Mouse (Mus musculus) liver, adult 2 months (tissue): ENCODE results near the gene Itpripl1. TPM values are rescaled to one million over a fixed set of nuclear protein-coding genes. Genes with fewer than 3 reads are reported as not detected.
"Not testable (repeated sequence)": the region's sequence is repeated elsewhere in the genome, so short reads cannot be mapped to it uniquely, and the experiment has no call there.

Experiments used
- DNase-seq: peaks from one replicate; pipeline ENCODE4 v3.0.0-alpha.2; 2011; ENCODE audit warnings: low read depth, low spot score; ENCODE audit errors: extremely low read depth
- H3K27ac ChIP-seq: fragments of 200-500 bp; replicated peaks from 2 replicates; pipeline ENCODE4 v1.5.1; 2012; ENCODE audit warnings: low read depth, mild to moderate bottlenecking, control low read depth, inconsistent platforms, low read length; ENCODE audit not compliant: insufficient read depth
- H3K27me3 ChIP-seq: fragments of 200-500 bp; 2 replicates; pipeline ENCODE4 v1.6.1; 2012; ENCODE audit warnings: mild to moderate bottlenecking, moderate library complexity, low read length, inconsistent platforms; ENCODE audit not compliant: control insufficient read depth, insufficient read depth
- H3K36me3 ChIP-seq: fragments of 200-500 bp; 2 replicates; pipeline ENCODE4 v1.6.1; 2012; ENCODE audit warnings: low read length, inconsistent platforms; ENCODE audit not compliant: control insufficient read depth, insufficient read depth
- H3K4me1 ChIP-seq: fragments of 200-500 bp; 2 replicates; pipeline ENCODE4 v1.6.1; 2011; ENCODE audit warnings: low read length; ENCODE audit not compliant: control insufficient read depth, insufficient read depth
- H3K4me3 ChIP-seq: fragments of 200-500 bp; 2 replicates; pipeline ENCODE4 v1.5.1; 2011; ENCODE audit warnings: low read depth, mild to moderate bottlenecking, control low read depth, low read length, moderate library complexity; ENCODE audit not compliant: insufficient read depth
- H3K79me2 ChIP-seq: fragments of 200-500 bp; 2 replicates; pipeline ENCODE4 v1.6.1; 2012; ENCODE audit warnings: inconsistent platforms, mild to moderate bottlenecking, low read length, moderate library complexity; ENCODE audit not compliant: control insufficient read depth, insufficient read depth
- H3K9ac ChIP-seq: fragments of 200-500 bp; 2 replicates; pipeline ENCODE4 v1.6.1; 2012; ENCODE audit warnings: low read depth, mild to moderate bottlenecking, control low read depth, inconsistent platforms, low read length
- CTCF ChIP-seq: fragments of 200-500 bp; IDR thresholded peaks from 2 replicates; pipeline ENCODE4 v1.5.1; 2011; ENCODE audit warnings: low read depth, low read length, control low read depth
- POLR2A ChIP-seq: fragments of 200-500 bp; IDR thresholded peaks from 2 replicates; pipeline ENCODE4 v1.6.1; 2011; ENCODE audit warnings: low read length, control low read depth; ENCODE audit not compliant: insufficient read depth; ENCODE audit errors: extremely low read depth
- WGBS: fragments of 180-500 bp; shearing (Covaris S2); methylation state at CpG from one replicate; pipeline ENCODE4 v1.1.7; 2018; 5-methylcytosine and 5-hydroxymethylcytosine counted together
- polyA plus RNA-seq: library from polyadenylated mRNA; depleted of rRNA; stranded (reverse); fragments of >200 nt; gene quantifications from 2 replicates; pipeline ENCODE4 v1.2.3, GENCODE M21; 2012; rRNA removed
- total RNA-seq: library from RNA; depleted of rRNA; stranded (reverse); fragments of >200 nt; gene quantifications from 2 replicates; pipeline ENCODE4 v1.2.3, GENCODE M21; 2014; rRNA removed

The Itpripl1 gene
- total RNA-seq (4.8 and 5.3 TPM in 2 replicates), polyA plus RNA-seq (4.7 and 6.1 TPM in 2 replicates)

- TF ChIP-seq CTCF (no peak), POLR2A (0 out of 2 replicates have a peak, but pooled peaks have one; percentile 50)
- Histone ChIP-seq H3K36me3 (no peaks in the 10 kb centered on the region), H3K27ac (peak within 1 kb of the TSS; percentile 63), H3K9ac (peak within 1 kb of the TSS; percentile 64), H3K79me2 (no peaks in the 10 kb centered on the region; the same call in 1 of the 2 replicates), H3K4me1 (peaks cover 5% of the 10 kb centered on the region; the same call in 1 of the 2 replicates), H3K4me3 (peak within 1 kb of the TSS; percentile 57), H3K27me3 (no peaks in the 10 kb centered on the region)
- WGBS: 7% methylated on average over 31 of the region's 31 CpGs
- DNase-seq: peak; percentile 92
These were observed at the start of gene Itpripl1 for GRCm38 (mm10) chr2:127143158-127144063. TSS of gene Itpripl1 (minus strand) at chr2:127143442.

- Histone ChIP-seq H3K9ac (no peak overlapping the region), H3K79me2 (no peaks in the 10 kb centered on the region), H3K27me3 (no peaks in the 10 kb centered on the region), H3K36me3 (no peaks in the 10 kb centered on the region), H3K4me3 (no peak overlapping the region), H3K4me1 (no peaks in the 10 kb centered on the region), H3K27ac (no peak overlapping the region)
- DNase-seq: no peak
- no peak for TF ChIP-seq POLR2A
- TF ChIP-seq CTCF: no peak
These were observed 46.3 kb upstream of the Itpripl1 start for GRCm38 (mm10) chr2:127189574-127189973.

- peak overlapping the region; percentile 67 for H3K27ac ChIP-seq
- H3K27me3 ChIP-seq: no peaks in the 10 kb centered on the region; the same call in 1 of the 2 replicates
- peak overlapping the region; percentile 74 for H3K4me3 ChIP-seq
- H3K36me3 ChIP-seq: no peaks in the 10 kb centered on the region
- H3K9ac ChIP-seq: peak overlapping the region; percentile 67
- peak; percentile 94 for DNase-seq
- TF ChIP-seq CTCF (no peak), POLR2A (0 out of 2 replicates have a peak, but pooled peaks have one; percentile 9)
- no peaks in the 10 kb centered on the region for H3K79me2 ChIP-seq
- WGBS: 3% methylated on average over 17 of the region's 17 CpGs
- no peaks in the 10 kb centered on the region for H3K4me1 ChIP-seq
These were observed 39.5 kb upstream of the Itpripl1 start for GRCm38 (mm10) chr2:127182598-127183381.

DNA sequence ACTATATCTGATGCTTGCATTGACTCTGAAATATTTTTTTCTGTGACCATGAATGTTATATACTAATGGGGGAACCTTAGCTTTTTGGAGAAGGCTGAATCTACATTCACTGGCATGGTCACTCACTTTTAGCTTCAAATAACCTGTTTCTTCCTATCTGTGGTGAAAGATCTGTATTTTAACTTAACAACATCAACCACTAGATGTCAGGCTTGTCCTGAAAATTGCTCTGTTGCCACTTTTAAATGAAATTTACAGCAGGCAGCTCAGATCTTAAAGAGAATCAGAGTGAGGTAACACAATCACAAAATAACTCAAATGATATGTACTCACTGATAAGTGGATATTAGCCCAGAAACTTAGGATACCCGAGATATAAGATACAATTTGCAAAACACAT, 23.0 kb upstream of the Itpripl1 start:
- WGBS: 7% methylated on average over 1 of the region's 1 CpGs
- H3K4me3 ChIP-seq, H3K27me3 ChIP-seq, H3K27ac ChIP-seq, H3K9ac ChIP-seq, H3K36me3 ChIP-seq, H3K79me2 ChIP-seq, H3K4me1 ChIP-seq: not testable (repeated sequence)
- peak; percentile 41 for TF ChIP-seq CTCF
- DNase-seq: peak; percentile 52

DNA sequence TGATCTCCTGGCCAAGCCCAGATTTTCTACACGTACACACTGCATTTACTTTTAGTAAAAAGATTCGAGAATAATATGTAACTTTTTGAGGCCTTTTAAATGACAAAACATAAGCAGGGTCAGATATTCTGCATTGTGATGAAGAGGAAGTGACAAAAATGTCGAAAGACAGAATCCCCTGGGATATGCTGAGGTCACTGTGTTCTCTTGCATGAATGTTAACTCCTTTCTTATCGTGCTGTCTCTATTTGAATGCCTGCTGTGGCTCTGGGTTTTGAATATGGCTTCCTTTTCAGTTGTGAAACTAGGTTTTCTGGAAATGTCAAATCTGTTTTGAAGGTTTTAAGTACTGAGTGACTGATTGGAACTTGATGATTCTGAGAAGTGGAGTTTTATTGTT, 22.4 kb upstream of the Itpripl1 start:
- DNase-seq: no peak
- Histone ChIP-seq H3K9ac (no peak overlapping the region), H3K27me3 (no peaks in the 10 kb centered on the region), H3K27ac (no peak overlapping the region), H3K79me2 (no peaks in the 10 kb centered on the region), H3K4me3 (no peak overlapping the region), H3K4me1 (no peaks in the 10 kb centered on the region), H3K36me3 (no peaks in the 10 kb centered on the region)
- TF ChIP-seq POLR2A (no peak), CTCF (no peak)
- WGBS: 57% methylated on average over 4 of the region's 4 CpGs
